Mouse (Mus musculus): ENCODE measurements around the gene Atp5c1. TPM values are rescaled to one million over a fixed set of nuclear protein-coding genes. Genes with fewer than 3 reads are reported as not detected.

Atp5c1 gene
- total and polyA plus RNA-seq, 3 experiments, result 280 to 414 (median 381) TPM

GRCm38 (mm10) chr2:10118751-10119150 is 38.4 kb upstream of the Atp5c1 start:
- no peak overlapping the region for H3K9ac ChIP-seq (ENCODE audit: control insufficient read depth, low read depth, low read length, poor library complexity, severe bottlenecking)
- DNase-seq (ENCODE audit: low read depth, low spot score), result no peak
- no peak overlapping the region for H3K27ac ChIP-seq (ENCODE audit: control insufficient read depth, low read depth, low read length)
- no peaks in the 10 kb centered on the region for H3K4me1 ChIP-seq (ENCODE audit: control insufficient read depth in 1 of 2, insufficient read depth in 2 of 2, low read length in 2 of 2)
- no peaks in the 10 kb centered on the region for H3K9me3 ChIP-seq (replicated peaks; ENCODE audit: insufficient read depth, low read length)
- H3K79me2 ChIP-seq (ENCODE audit: control insufficient read depth, insufficient read depth, low read length, poor library complexity), result no peaks in the 10 kb centered on the region
- TF ChIP-seq GABPA (IDR thresholded peaks at IDR 0.05; ENCODE audit: low read depth, low read length), result no peak
- no peak for TF ChIP-seq TCF12 (IDR thresholded peaks at IDR 0.05; ENCODE audit: low read depth, low read length)
- no peak for TF ChIP-seq POLR2A (IDR thresholded peaks at IDR 0.05; ENCODE audit: control insufficient read depth in 1 of 2, insufficient read depth in 1 of 2, low read depth in 1 of 2, low read length in 2 of 2, poor library complexity in 1 of 2)
- TF ChIP-seq ZMIZ1 (IDR thresholded peaks at IDR 0.05; ENCODE audit: low read depth, low read length), result no peak
- no peak for TF ChIP-seq SIN3A (IDR thresholded peaks at IDR 0.05; ENCODE audit: low read length)
- H3K27me3 ChIP-seq (ENCODE audit: control insufficient read depth in 1 of 2, insufficient read depth in 2 of 2, low read length in 2 of 2), result peaks cover 0 to 8% of the 10 kb centered on the region in 2 experiments
- no peaks in the 10 kb centered on the region for H3K36me3 ChIP-seq (ENCODE audit: control insufficient read depth in 1 of 2, insufficient read depth in 2 of 2, low read length in 2 of 2)
- no peak overlapping the region for H3K4me3 ChIP-seq (ENCODE audit: control insufficient read depth in 1 of 2, insufficient read depth in 1 of 2, low read depth in 2 of 2, low read length in 2 of 2)

GRCm38 (mm10) chr2:10108535-10109189 is 28.4 kb upstream of the Atp5c1 start:
- Histone ChIP-seq H3K4me3 (ENCODE audit: control insufficient read depth in 1 of 2, insufficient read depth in 1 of 2, low read depth in 2 of 2, low read length in 2 of 2) (no peak overlapping the region), H3K36me3 (ENCODE audit: control insufficient read depth in 1 of 2, insufficient read depth in 2 of 2, low read length in 2 of 2) (no peaks in the 10 kb centered on the region), H3K9ac (ENCODE audit: control insufficient read depth, low read depth, low read length, poor library complexity, severe bottlenecking) (no peak overlapping the region), H3K27me3 (ENCODE audit: control insufficient read depth in 1 of 2, insufficient read depth in 2 of 2, low read length in 2 of 2) (no peaks in the 10 kb centered on the region; a peak in 2 of 4 replicates), H3K4me1 (ENCODE audit: control insufficient read depth in 1 of 2, insufficient read depth in 2 of 2, low read length in 2 of 2) (no peaks in the 10 kb centered on the region), H3K79me2 (ENCODE audit: control insufficient read depth, insufficient read depth, low read length, poor library complexity) (no peaks in the 10 kb centered on the region), H3K9me3 (replicated peaks; ENCODE audit: insufficient read depth, low read length) (no peaks in the 10 kb centered on the region), H3K27ac (ENCODE audit: control insufficient read depth, low read depth, low read length) (no peak overlapping the region)
- DNase-seq (ENCODE audit: low read depth, low spot score), result no peak
- no peak for TF ChIP-seq EP300 (IDR thresholded peaks at IDR 0.05; ENCODE audit: low read depth in 1 of 2, low read length in 2 of 2)

GRCm38 (mm10) chr2:10101180-10101579 is 20.9 kb upstream of the Atp5c1 start:
- no peaks in the 10 kb centered on the region for H3K4me1 ChIP-seq (ENCODE audit: control insufficient read depth in 1 of 2, insufficient read depth in 2 of 2, low read length in 2 of 2)
- TF ChIP-seq POLR2A (IDR thresholded peaks at IDR 0.05; ENCODE audit: control insufficient read depth in 1 of 2, insufficient read depth in 1 of 2, low read depth in 1 of 2, low read length in 2 of 2, poor library complexity in 1 of 2) (no peak), GABPA (IDR thresholded peaks at IDR 0.05; ENCODE audit: low read depth, low read length) (no peak), KAT2A (conservative IDR thresholded peaks at IDR 0.05; ENCODE audit: low read depth, low read length) (no peak), HCFC1 (IDR thresholded peaks at IDR 0.05; ENCODE audit: low read depth, low read length) (no peak), UBTF (IDR thresholded peaks at IDR 0.05; ENCODE audit: borderline replicate concordance, insufficient read depth, low read depth, low read length) (no peak), BHLHE40 (IDR thresholded peaks at IDR 0.05; ENCODE audit: borderline replicate concordance, low read depth, low read length) (no peak), USF2 (IDR thresholded peaks at IDR 0.05; ENCODE audit: borderline replicate concordance in 1 of 2, insufficient read depth in 1 of 2, low read depth in 1 of 2, low read length in 2 of 2) (no peak), MXI1 (IDR thresholded peaks at IDR 0.05; ENCODE audit: low read depth, low read length) (0 out of 2 replicates have a peak, but pooled peaks have one; percentile 13), RAD21 (IDR thresholded peaks at IDR 0.05; ENCODE audit: low read depth, low read length) (peak; percentile 79), MYC (IDR thresholded peaks at IDR 0.05; ENCODE audit: low read depth, low read length) (no peak), TBP (IDR thresholded peaks at IDR 0.05; ENCODE audit: low read depth, low read length) (no peak), POLR2AphosphoS5 (IDR thresholded peaks at IDR 0.05; ENCODE audit: borderline replicate concordance, low read depth, low read length) (no peak), TCF12 (IDR thresholded peaks at IDR 0.05; ENCODE audit: low read depth, low read length) (no peak), RCOR1 (IDR thresholded peaks at IDR 0.05; ENCODE audit: low read depth, low read length) (no peak), CHD1 (IDR thresholded peaks at IDR 0.05; ENCODE audit: low read depth, low read length) (no peak), MAFK (IDR thresholded peaks at IDR 0.05; ENCODE audit: borderline replicate concordance, low read depth, low read length) (no peak), ZNF384 (IDR thresholded peaks at IDR 0.05; ENCODE audit: low read depth, low read length) (no peak), ZMIZ1 (IDR thresholded peaks at IDR 0.05; ENCODE audit: low read depth, low read length) (no peak), SIN3A (IDR thresholded peaks at IDR 0.05; ENCODE audit: low read length) (no peak), CTCF (IDR thresholded peaks at IDR 0.05 in 2 of 3, conservative IDR thresholded peaks at IDR 0.05 in 1 of 3; ENCODE audit: control insufficient read depth in 1 of 3, insufficient read depth in 1 of 3, low read depth in 2 of 3, low read length in 3 of 3, poor library complexity in 1 of 3, severe bottlenecking in 1 of 3) (peak; percentile 73 to 92 (median 91)), MAZ (IDR thresholded peaks at IDR 0.05; ENCODE audit: low read depth, low read length) (no peak), POLR2AphosphoS2 (IDR thresholded peaks at IDR 0.05; ENCODE audit: low read length) (no peak), MYB (IDR thresholded peaks at IDR 0.05; ENCODE audit: low read depth, low read length) (no peak)

More at GRCm38 (mm10) chr2:10101180-10101579, 20.9 kb upstream of the Atp5c1 start:
- Histone ChIP-seq H3K27ac (ENCODE audit: control insufficient read depth, low read depth, low read length) (no peak overlapping the region), H3K4me3 (ENCODE audit: control insufficient read depth in 1 of 2, insufficient read depth in 1 of 2, low read depth in 2 of 2, low read length in 2 of 2) (0 out of 4 replicates have a peak overlapping the region, but pooled peaks of 1 of the 2 experiments have one; percentile 0), H3K79me2 (ENCODE audit: control insufficient read depth, insufficient read depth, low read length, poor library complexity) (no peaks in the 10 kb centered on the region), H3K27me3 (ENCODE audit: control insufficient read depth in 1 of 2, insufficient read depth in 2 of 2, low read length in 2 of 2) (no peaks in the 10 kb centered on the region), H3K36me3 (ENCODE audit: control insufficient read depth in 1 of 2, insufficient read depth in 2 of 2, low read length in 2 of 2) (no peaks in the 10 kb centered on the region), H3K9me3 (replicated peaks; ENCODE audit: insufficient read depth, low read length) (no peaks in the 10 kb centered on the region), H3K9ac (ENCODE audit: control insufficient read depth, low read depth, low read length, poor library complexity, severe bottlenecking) (no peak overlapping the region)
- peak; percentile 79 for DNase-seq (ENCODE audit: low read depth, low spot score)
